Mouse (Mus musculus) gonadal fat pad, adult 2 months (tissue): ENCODE measurements at regions not wholly inside any gene's neighbourhood (a gene's known extent, or its start where the extent isn't known, plus 50 kb on each side); places are given as distances from the start of the nearest gene placed in this dataset.
"Not testable (repeated sequence)": the region's sequence is repeated elsewhere in the genome, so short reads cannot be mapped to it uniquely, and the experiment has no call there.

Experiments
- DNase-seq: peaks from one replicate; pipeline ENCODE4 v3.0.0-alpha.2; 2012; ENCODE audit warnings: low read depth

DNA sequence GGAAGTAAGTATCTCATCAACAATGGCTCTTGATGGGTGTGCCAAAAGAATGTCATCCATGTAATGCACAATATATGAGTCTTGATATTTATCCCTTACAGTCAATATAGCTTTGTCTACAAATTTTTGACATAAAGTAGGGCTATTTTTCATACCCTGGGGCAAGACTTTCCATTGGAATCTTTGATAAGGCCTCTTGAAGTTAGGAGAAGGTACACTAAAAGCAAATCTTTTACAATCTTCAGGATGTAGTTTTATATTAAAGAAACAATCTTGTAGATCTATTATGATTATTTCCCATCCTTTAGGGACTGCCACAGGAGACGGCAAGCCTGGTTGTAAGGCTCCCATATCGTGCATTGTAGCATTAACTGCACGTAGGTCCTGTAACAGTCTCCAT, 1038.8 kb upstream of the Sel1l start:
- DNase-seq = no peak

GRCm38 (mm10) chr12:92886394-92887075, 1037.6 kb upstream of the Sel1l start:
- not testable (repeated sequence) for DNase-seq

- not testable (repeated sequence) for DNase-seq
Measured at GRCm38 (mm10) chr12:92884014-92884413, 1035.1 kb upstream of the Sel1l start.

DNA sequence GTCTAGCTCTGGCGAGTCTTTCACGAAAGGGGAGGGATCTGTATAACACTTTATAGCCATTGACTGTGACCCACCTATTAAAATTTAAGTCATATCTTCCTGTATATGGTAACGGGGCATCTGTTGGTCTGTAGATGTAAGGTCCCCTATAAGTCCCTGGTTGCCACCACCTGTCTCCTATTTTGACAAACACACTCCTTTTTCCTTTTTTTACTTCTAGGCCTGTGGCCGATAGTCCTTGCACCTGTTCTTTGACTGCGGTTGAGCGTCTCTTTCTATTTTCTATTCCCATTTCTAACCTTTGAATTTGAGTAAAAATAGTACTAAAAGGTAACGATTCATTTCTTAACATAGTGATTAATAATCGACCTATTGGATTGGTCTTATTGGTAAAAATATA, 1034.1 kb upstream of the Sel1l start:
- not testable (repeated sequence) for DNase-seq

DNA sequence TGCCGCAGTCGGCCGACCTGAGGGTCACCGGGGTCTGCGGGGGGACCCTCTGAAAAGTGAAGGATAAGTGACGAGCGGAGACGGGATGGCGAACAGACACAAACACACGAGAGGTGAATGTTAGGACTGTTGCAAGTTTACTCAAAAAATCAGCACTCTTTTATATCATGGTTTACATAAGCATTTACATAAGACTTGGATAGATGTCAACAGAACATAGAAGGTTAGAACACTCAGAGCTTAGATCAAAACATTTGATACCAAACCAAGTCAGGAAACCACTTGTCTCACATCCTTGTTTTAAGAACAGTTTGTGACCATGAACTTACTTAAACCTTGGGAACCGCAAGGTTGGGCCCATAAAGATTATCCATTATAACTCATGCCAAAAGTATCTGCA, 1033.6 kb upstream of the Sel1l start:
- not testable (repeated sequence) for DNase-seq

- DNase-seq = no peak
Measured at GRCm38 (mm10) chr12:92873602-92874001, 1024.6 kb upstream of the Sel1l start.

GRCm38 (mm10) chr12:92869336-92869735, 1020.4 kb upstream of the Sel1l start:
- no peak for DNase-seq

GRCm38 (mm10) chr12:92823090-92823786, 974.3 kb upstream of the Sel1l start:
- no peak for DNase-seq

GRCm38 (mm10) chr12:92818610-92819009, 969.7 kb upstream of the Sel1l start:
- DNase-seq = no peak

DNA sequence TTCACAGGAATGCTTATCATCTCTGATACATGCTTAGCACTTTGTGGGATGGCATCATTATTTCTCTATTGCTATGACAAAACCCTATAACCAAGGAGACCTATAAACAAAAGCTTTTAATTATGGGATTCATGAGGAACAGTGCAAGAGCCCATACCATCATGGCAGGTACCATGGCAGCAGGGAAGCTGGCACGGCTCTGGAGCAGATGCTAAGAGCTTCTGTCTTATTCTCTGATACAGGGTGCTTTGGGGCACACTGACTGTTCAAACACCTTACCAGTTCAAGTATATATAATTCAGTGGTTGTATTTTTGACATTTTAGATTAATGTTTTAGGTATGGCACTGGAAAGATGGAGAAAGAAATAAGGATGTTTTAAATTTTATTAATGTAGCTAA, 952.2 kb upstream of the Sel1l start:
- no peak for DNase-seq

- DNase-seq = no peak
Measured at GRCm38 (mm10) chr12:92783362-92783761, 934.4 kb upstream of the Sel1l start.

- DNase-seq = no peak
Measured at GRCm38 (mm10) chr12:92779695-92780292, 930.8 kb upstream of the Sel1l start.

GRCm38 (mm10) chr12:92775668-92776067, 926.7 kb upstream of the Sel1l start:
- no peak for DNase-seq

- no peak for DNase-seq
Measured at GRCm38 (mm10) chr12:92748576-92748975, 899.6 kb upstream of the Sel1l start.

GRCm38 (mm10) chr12:92740818-92741217, 891.9 kb upstream of the Sel1l start:
- no peak for DNase-seq

- no peak for DNase-seq
Measured at GRCm38 (mm10) chr12:92739196-92739595, 890.2 kb upstream of the Sel1l start.

GRCm38 (mm10) chr12:92737623-92738370, 888.8 kb upstream of the Sel1l start:
- no peak for DNase-seq

DNA sequence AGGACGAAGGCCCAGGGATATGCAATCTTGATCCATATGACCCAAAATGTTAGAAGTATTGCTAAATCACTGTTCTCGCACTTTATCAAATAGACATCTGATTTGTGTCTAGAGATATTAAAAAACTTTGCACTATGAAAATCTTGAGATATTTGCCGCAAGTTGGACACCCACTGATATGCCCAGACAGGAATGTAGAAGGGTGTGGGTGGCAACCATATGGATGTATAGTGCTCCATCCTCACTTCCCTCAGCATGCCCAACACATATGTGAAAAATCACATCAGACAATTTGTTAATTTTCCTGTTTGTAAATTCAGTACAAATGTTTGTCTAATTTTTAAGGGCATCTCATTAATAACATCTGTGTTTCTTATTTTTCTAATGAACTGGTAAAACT, 874.1 kb upstream of the Sel1l start:
- no peak for DNase-seq

GRCm38 (mm10) chr12:92713415-92713814, 864.5 kb upstream of the Sel1l start:
- DNase-seq = no peak

- DNase-seq = no peak
Measured at GRCm38 (mm10) chr12:92708466-92708865, 859.5 kb upstream of the Sel1l start.

GRCm38 (mm10) chr12:92703731-92704130, 854.8 kb upstream of the Sel1l start:
- no peak for DNase-seq

DNA sequence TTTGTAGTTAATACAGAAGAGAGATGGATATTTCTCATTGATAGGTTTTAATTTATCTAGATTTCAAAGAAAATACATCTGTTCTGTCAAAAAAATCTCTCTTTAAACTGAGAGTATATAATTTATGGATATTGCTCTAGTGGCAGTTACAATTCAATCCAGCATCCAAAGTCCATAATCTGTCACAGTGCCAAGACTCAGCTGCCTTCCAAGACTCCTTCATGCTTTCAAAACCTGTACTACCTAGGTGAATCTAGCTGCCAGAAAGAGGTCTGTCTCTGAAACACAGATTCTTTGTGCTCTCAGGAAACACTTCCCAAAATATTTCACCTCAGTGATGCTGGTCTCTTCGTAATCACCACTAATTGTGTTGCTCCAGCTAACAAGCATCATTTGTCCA, 844.0 kb upstream of the Sel1l start:
- DNase-seq = no peak
